Mouse (Mus musculus) spleen, adult 12 weeks (tissue): ENCODE measurements around the gene Ccdc57.

Experiments
- DNase-seq: peaks from one replicate; pipeline ENCODE4 v3.0.0; 2022; ENCODE audit warnings: low spot score

Gene Ccdc57

DNA sequence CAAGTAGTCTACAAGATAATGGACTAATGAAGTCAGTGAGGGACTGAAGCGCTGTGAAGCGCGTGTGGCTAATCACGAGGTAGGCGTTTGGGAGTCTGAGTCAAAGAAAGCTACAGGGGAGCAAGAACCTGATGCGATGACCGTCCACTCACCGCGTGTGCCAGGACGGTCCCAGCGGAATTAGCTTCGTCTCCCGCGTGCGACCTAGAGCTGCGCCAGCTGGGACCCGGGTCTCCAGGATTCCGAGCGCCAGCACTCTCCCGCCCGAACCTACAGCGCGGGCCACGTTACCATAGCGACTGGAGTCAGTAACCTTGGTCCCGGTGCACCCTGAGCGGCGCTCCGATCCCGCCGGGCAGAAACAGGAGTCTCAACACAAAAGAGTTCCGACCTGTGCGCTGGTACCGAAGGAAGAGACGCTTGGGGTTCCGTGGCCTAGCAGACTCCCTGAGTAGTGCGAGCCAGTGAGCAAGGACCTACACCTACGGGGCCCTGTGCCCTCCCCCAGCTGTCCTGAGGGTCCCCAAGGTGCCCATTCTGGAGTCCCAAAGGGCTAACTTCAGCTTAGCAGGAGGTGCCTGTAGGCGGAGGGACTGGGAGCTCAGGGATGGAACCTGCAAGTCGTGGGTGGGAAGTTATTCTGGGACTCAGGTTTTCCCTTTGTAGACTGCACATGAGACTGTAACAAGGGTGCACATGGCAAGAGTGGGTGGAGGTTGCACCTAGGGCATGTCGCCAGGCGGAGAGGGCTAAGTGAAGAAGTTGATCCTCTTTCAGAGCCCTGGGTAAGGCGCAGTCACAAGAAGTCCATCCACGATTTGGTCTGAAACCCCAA, at the start of gene Ccdc57:
Ccdc57 (minus strand) TSS at position 309 of the 835 bp plus-strand sequence.
- DNase-seq: peak; percentile 82

DNA sequence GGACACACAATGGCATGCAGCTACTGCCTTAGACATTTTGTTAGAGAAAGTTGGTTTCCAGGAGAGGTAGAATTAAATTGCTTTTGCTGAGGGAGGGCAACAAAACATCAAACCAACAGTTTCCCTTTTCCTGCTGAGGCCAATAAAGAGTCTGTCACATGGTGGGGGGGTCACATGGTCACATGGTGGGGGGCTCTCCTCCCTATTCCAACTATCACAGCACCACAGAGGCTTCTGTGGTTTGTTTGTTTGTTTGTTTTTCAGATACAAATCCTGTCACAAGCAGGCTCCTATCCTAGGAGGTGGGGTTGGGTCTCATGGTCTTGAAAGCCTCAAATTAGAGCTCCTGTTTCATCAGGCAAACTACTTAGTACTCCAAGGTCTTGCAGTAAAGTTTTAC, 49.8 kb upstream of the Ccdc57 start:
- no peak for DNase-seq

DNA sequence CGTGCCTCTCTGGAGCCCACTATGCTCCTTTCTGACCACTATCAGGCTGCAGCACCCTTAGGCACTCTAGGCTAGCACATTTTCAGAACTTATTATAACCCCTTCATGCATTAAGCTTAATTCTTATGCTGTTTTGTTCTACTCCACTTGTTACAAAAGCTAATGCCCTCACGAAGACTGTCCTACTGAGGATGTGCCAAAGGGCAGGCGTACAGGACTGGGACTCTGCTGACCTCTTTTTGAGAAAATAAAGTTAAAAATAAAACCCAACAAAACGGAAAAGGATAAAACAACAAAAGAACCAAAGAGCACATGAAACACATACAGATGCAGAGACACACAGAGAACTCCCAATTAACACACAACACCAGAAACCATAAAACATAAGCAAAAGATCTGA, 49.0 kb upstream of the Ccdc57 start:
- no peak for DNase-seq

DNA sequence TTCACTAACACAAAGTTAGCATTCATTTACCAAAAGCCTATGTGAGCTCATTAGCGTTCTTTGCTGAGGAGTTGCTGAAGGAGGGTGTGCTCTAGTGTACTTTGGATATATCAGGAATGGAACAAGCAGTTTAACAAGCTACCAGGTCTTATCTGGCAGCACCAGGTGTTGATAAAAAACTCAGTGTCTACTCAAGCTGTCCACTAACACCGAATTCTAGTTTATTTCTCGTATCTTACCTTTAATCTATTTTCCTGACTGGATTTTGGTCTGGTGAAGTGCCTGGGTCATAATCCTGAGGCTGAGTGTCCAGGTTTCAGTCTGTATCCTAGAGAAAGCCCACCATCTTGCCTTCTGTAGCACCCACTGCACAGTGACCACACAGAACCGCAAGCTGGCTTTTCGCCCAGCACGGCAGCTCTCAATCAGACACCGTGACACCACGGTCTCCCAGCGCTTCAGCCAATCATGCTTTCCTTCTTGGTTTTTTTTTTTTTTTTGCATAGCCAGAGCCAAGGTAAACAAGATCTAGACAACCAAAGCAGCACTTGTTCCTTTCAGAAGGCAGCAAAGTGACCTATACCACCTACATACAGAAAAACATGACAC, 47.9 kb upstream of the Ccdc57 start:
- DNase-seq: peak; percentile 63

DNA sequence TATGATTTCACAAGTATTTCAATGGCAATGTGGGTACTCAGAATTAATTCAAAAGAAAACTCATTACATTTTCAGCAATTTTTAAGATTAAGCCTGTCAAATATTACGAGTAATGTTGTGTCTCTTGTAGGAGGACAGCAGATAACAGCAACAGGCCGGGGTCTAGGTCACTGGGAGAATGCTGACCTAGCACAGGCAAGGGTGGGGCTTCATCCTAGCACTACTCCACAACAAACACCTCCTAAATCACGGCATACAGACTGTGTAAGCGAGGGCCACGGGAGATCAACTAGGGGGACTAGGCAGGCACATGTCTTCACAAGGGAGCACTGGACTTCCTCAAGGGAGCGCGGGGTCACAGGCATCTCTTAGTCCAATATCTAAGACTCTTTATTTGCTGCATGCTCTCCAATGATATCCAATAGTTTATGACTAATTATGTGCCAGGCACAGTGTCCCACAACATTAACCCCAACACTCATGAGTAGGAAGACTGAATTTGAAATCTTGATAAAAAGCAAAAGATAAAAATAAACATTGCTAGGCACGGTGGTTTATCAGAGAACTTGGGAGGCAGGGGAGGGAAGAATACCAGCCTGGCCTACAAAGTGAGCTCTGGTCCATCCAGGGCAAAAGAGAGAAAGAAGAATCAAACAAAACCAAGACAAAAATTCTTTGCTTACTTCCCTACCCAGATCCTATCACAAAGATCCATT, 47.2 kb upstream of the Ccdc57 start:
- no peak for DNase-seq

DNA sequence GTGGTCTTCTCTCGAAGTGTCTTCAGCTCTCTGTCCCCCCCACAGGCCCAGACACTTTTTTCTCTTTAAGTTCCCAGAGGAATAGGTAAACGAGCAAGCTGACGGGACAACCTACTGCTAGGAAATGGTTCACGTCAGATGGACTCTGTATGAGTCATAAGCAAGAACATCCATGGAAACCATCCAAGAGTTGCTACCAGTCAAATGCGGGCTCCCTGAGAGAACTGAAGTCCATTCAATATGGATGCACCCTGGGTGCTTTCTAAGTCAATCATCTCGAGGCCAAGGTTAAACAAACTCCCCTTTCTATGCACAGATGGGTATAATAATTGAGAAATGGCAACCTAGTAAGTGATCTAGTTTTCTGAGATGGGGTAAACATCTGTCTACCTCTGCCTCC, 40.6 kb upstream of the Ccdc57 start:
- no peak for DNase-seq

DNA sequence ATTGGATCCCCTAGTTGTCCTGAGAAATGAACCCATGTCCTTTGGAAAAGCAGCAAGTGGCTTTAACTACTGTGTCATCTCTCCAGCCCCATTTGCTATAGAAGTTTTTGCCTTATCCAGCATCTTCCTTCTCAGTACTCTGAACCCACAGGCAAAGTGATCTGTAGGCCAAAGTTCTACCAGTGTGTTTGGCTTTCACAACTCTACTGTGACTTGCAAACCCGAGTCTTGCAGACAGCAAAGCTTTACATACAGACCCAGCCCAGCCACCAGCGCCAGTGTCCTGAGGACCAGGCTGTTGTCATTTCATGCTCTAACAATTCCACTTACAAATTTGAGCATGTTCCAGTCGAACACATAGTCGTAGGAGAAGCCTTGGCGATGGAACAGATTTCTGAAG, 38.6 kb upstream of the Ccdc57 start:
- no peak for DNase-seq

DNA sequence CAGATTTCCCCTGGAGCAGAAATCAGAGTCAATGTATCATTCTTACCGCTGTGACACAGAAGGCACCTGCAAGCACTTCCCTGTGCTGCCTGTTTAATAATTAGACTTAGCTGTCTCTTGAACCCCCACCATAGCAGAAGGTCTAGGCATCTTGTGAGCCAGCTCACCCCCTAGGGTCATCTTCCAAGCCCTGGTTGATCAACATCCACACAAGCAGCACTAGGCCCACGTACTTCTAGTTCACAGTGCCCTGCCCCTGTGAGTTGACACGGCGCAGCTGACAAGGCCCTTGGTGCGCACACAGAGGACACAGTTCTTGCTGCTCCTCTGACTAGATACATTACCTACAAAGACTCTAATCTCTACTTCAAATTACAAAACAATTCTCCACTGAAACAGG, 37.1 kb upstream of the Ccdc57 start:
- DNase-seq: no peak

DNA sequence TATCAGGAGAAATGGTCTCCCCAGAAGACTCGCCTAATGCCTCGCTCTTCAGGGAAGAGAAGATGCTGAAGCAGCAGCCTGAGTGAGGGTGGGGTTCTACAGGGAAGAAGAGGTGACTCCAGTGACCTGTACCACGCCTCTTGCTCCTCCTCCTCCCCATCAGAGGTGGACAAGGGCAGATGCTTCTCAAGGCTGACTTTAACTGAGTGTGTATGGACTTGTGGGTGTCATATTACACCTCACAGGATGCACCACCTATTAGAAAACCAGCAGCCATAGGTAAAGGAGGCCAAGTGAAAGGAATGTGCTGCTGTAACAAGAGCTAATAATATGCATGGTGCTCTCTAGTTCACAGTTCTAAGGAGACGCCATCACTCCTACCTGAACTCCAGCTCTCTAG, 32.9 kb upstream of the Ccdc57 start:
- no peak for DNase-seq

DNA sequence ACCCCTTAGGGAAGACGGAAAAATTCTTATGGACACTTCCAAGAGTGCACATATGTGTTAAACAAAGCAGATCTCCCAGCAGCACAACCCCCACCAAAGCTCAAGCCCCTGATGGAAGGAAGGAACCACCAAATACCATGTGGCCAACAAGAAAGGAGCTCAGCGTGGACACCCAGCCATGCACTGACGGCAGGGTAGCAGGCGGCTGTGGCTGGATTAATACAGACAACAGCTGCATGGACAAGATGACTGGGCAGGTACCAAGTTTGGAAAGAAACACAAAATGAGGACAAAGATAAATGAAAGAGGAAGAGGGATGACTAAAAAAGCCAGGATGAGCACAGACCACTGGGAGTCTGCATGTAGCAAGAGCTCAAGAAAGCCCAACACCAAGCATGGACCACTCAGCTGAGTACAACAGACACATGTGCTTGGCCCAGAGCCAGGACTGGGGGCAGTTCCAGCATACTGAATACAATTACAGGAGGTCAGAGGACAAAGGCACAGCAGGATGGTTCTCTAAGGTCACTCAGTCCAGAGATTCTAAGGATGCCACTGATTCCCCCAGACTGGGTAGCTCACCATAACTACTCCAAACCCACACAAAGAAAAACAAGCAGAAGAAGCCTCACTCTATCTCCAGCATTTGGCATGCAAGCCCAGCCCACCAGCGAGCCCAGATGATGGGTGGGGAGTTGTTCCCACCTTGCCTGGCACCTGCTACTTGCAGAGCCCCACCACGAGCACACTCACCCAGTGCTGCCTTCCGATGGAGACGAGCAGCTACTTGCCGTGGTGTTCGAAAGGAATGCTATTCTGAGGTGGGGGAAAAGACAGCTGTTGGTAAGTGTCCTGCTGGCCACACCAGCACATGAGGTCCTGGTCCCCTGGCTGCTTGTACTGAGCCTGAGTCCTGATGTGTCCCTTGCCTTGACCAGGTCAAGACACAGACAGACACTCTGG, 31.8 kb upstream of the Ccdc57 start:
- DNase-seq: no peak

DNA sequence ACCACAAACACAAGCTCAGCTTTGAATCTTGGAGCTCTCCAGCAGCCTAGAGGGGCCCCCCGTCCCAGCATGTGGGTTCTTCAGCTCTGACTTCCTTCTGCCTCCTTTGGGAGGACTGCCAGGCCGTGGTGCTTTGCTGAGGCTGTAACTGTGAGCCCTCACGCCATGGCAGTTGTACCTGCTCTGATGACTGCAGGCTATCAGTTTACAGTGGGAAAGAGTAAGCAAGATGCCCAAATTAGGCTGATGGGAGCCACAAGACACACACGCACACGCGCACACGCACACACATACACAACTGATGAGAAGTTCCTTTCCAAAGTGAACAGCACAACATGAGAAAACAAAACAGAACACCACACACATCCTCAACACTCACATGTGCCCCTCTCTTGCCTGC, 30.2 kb upstream of the Ccdc57 start:
- no peak for DNase-seq

DNA sequence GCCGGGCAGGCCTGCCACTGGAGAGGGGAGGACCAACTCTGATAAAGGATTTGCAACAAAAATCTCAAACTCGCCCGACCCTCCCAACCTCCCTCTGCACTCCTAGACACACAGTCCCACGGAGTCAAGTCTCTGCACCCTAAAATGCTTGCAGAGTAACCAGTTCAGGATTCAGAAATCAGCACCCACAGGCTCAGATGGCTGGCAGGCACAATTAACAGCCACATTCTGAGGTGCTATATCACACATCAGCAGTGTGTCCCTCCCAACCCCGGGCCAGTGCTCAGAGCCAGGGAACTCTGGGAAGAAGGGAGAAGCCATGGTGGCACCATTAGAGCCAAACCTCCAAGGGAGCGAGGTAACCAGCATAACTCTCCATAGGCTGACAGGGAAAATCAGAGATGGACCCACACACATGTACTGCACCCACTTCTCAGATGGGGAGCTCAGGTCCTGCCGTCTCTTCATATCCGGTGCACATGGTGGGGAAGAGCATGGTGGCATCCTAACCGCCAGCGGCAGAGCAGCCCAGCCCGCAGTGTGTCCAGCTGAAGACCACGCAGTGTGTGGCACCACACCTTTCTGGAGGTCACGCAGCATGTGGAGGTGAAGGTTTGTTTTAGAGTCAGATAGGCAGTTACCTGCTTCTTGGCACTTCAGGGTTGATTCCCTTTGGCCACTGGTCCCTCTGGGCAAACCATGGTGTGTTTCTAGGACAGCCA, 29.5 kb upstream of the Ccdc57 start:
- DNase-seq: no peak

DNA sequence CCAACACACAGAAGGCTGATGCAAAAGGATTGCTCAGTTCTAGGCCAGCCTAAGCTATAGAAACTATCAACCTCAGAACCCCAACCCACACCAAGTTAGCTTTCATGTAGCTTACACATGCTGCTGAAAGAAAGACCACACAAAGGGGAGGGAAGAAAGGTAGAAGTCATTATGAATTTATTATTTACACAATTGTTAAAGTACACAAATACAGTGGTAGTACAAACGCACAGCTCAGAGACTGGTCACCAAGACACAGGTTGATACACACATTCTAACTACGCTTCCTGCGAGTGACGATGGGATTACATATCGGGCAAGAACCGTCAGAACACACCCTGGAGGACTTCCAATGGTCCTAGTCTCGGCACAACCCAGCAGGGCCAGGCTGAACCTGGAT, 28.9 kb upstream of the Ccdc57 start:
- no peak for DNase-seq

DNA sequence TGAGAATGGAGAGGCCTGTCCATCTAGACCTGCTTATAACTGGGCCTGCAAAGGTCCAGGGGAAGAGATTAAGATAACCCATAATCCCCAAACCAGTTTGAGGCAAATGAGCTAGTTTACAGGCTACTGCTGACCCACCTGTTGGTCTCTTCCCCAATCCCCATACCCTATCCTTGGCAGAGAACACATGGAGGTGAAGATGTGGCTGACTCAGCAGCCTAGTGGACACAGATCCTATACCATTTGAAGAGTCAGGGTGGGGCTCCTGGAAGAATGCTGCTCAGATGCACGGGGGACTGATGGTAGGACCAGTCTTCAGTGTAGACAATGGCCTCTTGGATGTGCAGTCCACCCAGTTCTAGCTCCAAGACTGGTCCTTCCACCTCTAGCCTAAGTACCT, 27.6 kb upstream of the Ccdc57 start:
- no peak for DNase-seq

DNA sequence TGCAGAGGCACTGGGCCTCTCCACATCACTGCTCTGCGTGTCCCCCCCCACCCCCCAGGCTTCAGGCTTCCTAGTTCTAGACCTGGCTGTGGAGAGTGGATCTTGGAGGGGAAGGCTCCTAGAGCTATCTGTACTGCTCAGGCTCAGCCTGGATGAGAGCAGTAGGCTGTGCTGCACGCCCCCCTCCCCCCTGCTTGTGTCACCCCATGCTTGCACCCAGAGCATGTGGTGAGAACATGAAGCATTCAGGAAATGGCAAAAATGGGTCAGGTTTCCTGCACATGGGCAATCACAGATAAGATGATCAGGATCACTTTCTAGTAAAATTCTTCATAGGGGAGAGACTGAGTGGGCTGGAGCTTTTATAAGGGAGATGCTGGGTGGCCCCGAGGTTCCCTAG, 26.9 kb upstream of the Ccdc57 start:
- no peak for DNase-seq

DNA sequence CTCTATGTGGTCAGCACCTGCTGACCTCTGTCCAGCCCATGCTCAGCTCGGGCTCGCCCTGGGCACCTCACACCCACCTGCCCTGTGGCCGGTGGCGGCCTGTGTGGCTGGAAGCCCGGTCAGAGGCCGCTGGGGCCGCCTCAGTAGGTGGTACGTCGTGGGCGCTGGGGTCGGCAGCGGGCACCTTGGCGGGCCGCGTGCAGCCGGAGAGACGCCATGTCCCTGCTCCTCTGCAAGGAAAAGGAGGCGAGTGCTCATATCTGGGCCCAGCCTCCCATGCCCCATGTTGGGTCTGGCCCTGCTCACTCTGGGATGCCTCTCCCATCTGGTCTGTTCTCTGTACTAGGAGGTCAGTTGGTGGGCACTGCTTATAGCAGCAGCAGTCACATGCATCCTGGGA, 26.4 kb upstream of the Ccdc57 start:
- DNase-seq: no peak

DNA sequence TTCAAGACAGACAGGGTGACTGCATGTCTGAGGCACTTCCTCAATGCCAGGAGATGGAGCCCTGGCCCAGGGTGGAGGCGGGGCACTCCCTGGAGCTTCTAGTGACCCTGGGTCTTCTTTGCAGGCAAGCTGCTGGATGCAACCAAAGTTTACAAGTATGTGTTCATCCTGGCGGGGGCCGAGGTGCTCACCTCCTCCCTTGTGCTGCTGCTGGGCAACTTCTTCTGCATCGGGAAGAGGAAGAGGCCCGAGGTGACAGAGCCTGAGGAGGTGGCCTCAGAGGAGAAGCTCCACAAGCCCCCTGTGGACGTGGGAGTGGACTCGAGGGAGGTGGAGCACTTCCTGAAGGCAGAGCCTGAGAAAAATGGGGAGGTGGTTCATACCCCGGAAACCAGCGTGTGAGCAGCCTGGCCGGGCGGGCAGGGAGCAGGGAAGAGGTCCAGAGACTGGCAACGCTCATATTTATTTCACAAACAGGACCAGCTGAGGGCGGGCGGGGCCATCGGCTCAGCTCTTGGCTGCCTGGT, 25.1 kb upstream of the Ccdc57 start:
- DNase-seq: no peak

DNA sequence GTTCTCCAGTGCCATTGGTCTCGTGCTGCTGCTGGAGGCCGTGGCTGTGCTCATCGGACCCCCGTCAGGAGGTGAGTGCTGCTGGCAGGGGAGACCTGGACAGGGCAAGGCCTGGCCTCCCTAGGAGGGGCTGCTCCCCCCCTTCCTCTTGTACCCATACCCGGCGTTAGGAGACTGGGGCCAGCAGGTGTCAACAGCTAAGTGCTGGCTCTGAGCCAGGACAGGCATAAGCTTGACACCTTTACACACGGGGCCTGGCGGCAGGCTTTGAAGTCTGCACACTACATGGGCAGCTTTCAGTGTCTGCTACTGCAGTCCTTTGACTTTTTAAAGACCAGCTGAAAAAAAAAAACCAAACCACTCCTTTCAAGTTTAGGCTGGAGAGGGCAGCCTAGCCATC, 24.4 kb upstream of the Ccdc57 start:
- DNase-seq: no peak

DNA sequence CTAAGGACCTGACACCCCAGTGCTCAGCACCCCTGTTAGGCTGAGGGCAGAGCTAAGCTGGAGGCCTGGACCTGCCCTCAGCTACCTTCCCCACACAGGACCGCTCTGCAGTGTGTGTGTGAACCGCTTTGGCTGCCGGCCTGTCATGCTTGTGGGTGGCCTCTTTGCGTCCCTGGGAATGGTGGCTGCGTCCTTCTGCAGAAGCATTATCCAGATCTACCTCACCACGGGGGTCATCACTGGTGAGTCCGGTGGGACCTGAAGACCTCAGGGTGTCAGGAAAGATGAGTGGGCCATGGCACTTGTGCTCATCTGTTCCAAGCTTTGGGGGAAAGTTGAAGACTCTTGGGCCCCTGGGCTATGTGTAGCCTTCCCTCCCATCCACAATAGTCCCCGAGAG, 23.0 kb upstream of the Ccdc57 start:
- DNase-seq: no peak

DNA sequence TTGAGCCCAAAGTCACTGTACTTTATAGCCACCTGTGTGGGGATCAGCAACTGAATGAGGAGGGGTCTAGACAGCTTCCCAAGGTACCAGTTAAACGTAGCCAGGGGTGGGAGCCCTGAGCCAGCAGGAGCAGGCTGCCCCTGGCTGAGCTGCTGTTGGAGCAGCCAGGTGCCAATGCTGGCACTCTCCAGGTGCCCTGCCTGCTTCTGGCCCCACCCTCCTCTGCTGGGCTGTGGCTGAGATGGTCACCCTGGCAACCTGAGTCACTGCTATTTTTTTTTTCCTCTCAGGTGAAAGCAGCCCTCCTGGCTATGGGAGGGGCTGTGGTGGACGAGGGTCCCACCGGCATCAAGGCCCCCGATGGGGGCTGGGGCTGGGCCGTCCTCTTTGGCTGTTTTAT, 22.3 kb upstream of the Ccdc57 start:
- no peak for DNase-seq
